Mouse (Mus musculus) stomach, postnatal 0 days (tissue): ENCODE data around the gene Igfn1.

ENCODE experiments used
- CTCF ChIP-seq: IDR thresholded peaks from 2 replicates; pipeline ENCODE4 v1.5.1; 2016; ENCODE audit warnings: antibody characterized with exemption, low read depth, mild to moderate bottlenecking, moderate library complexity
- EP300 ChIP-seq: optimal IDR thresholded peaks from 2 replicates; pipeline ENCODE3; 2016; ENCODE audit warnings: antibody characterized with exemption

DNA sequence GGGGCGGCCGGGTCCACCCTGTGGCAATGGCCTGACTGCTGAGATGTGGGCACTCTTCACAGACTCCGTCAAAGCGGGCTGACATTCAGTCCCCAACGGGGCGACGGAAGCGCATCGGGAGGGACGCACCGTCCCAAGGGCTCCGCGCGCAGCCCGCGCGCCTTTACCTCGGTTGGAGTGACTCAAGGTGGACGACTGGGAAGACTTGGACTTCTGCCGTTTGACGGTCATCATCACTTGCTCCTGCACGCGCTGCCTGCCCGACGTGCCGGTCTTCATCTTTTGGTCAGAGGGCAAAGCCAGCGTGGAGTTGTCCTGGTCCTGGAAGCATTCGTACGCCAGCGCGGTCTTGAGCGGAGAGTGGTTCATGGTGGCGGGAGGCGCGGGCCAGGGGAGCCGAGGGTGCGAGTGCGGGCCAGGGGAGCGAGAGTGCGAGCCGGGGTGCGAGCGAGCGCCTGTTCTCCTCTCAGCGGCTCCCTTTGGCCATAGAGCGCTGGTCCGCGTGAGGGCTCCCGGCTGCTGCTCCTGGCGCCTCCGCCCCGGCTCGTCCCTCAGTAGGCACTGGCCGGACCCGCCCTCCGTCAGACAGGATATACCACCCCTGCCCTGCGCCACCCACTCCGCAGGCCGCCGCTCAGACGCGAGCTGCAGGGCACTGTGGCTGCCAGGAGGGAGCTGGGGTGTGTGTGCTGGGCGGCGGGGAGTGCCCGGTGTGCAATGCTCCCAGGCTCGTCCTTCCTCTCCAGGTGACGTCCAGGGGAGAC is 87.3 kb downstream of the Igfn1 start, which contains the start of gene Pkp1:
- TF ChIP-seq EP300, result no peak
- TF ChIP-seq CTCF, result 0 out of 2 replicates have a peak, but pooled peaks have one; percentile 4
